Mouse (Mus musculus) lung, embryonic 16.5 days (tissue): ENCODE measurements around the gene Rasal2. TPM values are rescaled to one million over a fixed set of nuclear protein-coding genes. Genes with fewer than 3 reads are reported as not detected.

Experiments used
- ATAC-seq: fragments of 200-750 bp; cut with Nextera tagmentation; 2 replicates; pipeline ENCODE4 v1.8.0; 2017; ENCODE audit warnings: low read depth, mild to moderate bottlenecking, moderate library complexity
- H3K27ac ChIP-seq: fragments of 300-500 bp; sonication (generic); 2 replicates; pipeline ENCODE4 v1.5.1; 2014; ENCODE audit warnings: mild to moderate bottlenecking, control low read depth, low read length
- H3K27me3 ChIP-seq: fragments of 300-500 bp; sonication (generic); 2 replicates; pipeline ENCODE4 v1.6.1; 2014; ENCODE audit warnings: low read depth, low read length, mixed read lengths; ENCODE audit not compliant: control insufficient read depth, insufficient read depth
- H3K36me3 ChIP-seq: fragments of 300-500 bp; sonication (generic); 2 replicates; pipeline ENCODE4 v1.6.1; 2014; ENCODE audit warnings: low read length; ENCODE audit not compliant: control insufficient read depth, insufficient read depth
- H3K4me1 ChIP-seq: fragments of 300-500 bp; sonication (generic); replicated peaks from 2 replicates; pipeline ENCODE4 v1.6.1; 2014; ENCODE audit warnings: low read length, mixed read lengths; ENCODE audit not compliant: control insufficient read depth, insufficient read depth
- H3K4me2 ChIP-seq: fragments of 300-500 bp; sonication (generic); 2 replicates; pipeline ENCODE4 v1.6.1; 2014; ENCODE audit warnings: low read depth, low read length, control low read depth
- H3K4me3 ChIP-seq: fragments of 300-500 bp; sonication (generic); 2 replicates; pipeline ENCODE4 v1.5.1; 2014; ENCODE audit warnings: mild to moderate bottlenecking, low read length, control low read depth
- H3K9ac ChIP-seq: fragments of 300-500 bp; sonication (generic); 2 replicates; pipeline ENCODE4 v1.6.1; 2014; ENCODE audit warnings: low read length, control low read depth
- H3K9me3 ChIP-seq: fragments of 300-500 bp; sonication (generic); 2 replicates; pipeline ENCODE4 v1.6.1; 2016; ENCODE audit warnings: low read length; ENCODE audit not compliant: control insufficient read depth
- WGBS: fragments of 180-500 bp; shearing (Covaris S2); extraction: QIAGEN DNeasy Blood & Tissue Kit; methylation state at CpG from one replicate; pipeline ENCODE4 v1.1.7; 2014; 5-methylcytosine and 5-hydroxymethylcytosine counted together
- polyA plus RNA-seq: library from polyadenylated mRNA; unstranded; fragments of >200 nt; fragmentation: Nextera tagmentation; extraction: Ambion mirVana; gene quantifications from 2 replicates; pipeline ENCODE4 v1.2.1, GENCODE M21; 2015

The Rasal2 gene
- polyA plus RNA-seq, 1 experiment from 2014 or later: 8.5 TPM

- Histone ChIP-seq H3K36me3 (no peaks in the 10 kb centered on the region), H3K9me3 (no peaks in the 10 kb centered on the region), H3K4me3 (no peak overlapping the region), H3K27me3 (no peaks in the 10 kb centered on the region), H3K9ac (no peak overlapping the region), H3K4me2 (no peak overlapping the region), H3K27ac (no peak overlapping the region), H3K4me1 (no peaks in the 10 kb centered on the region)
- WGBS: 73% methylated on average over 3 of the region's 3 CpGs
- no peak for ATAC-seq
Observed at GRCm38 (mm10) chr1:157285366-157285765, 127.0 kb downstream of the Rasal2 start.

- no peak for ATAC-seq
- Histone ChIP-seq H3K4me2 (no peak overlapping the region), H3K9me3 (no peaks in the 10 kb centered on the region), H3K27me3 (no peaks in the 10 kb centered on the region), H3K36me3 (no peaks in the 10 kb centered on the region), H3K4me1 (no peaks in the 10 kb centered on the region), H3K9ac (no peak overlapping the region), H3K27ac (no peak overlapping the region), H3K4me3 (no peak overlapping the region)
Observed at GRCm38 (mm10) chr1:157280781-157281180, 131.6 kb downstream of the Rasal2 start.

DNA sequence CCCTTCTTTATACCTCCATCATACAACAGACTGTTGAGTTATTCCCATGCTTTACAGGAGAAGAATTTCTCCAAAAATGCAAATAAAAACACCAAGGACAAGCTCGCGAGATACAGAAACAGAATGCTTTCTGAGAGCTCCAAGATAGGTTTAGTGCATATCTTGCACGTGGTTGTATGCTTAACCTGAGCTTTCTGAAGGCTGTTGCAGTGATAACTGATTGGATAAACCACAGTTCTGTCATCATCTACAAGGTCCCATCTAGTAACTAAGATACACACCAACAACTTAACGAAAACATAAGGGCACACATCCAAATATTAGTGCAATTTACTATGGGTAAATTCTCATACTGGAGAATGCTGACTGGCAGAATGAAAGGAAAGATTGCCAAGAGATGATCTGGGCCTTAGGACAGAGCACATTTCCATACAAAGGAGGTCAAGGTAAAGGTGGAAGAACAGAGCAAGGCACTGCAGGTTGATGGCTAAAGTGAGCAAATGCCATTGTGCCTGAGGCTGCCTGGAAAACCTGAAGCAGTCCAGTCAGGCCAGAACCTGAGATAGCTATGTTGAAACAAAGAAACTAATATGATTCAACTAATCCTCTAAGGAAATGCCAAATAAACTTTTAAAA, 136.6 kb downstream of the Rasal2 start:
- no peak for ATAC-seq
- H3K27me3 ChIP-seq: no peaks in the 10 kb centered on the region
- H3K9ac ChIP-seq: no peak overlapping the region
- no peak overlapping the region for H3K27ac ChIP-seq
- H3K4me2 ChIP-seq: no peak overlapping the region
- WGBS: 67% methylated on average over 4 of the region's 4 CpGs
- H3K36me3 ChIP-seq: no peaks in the 10 kb centered on the region
- no peaks in the 10 kb centered on the region for H3K4me1 ChIP-seq
- H3K9me3 ChIP-seq: no peaks in the 10 kb centered on the region
- no peak overlapping the region for H3K4me3 ChIP-seq

DNA sequence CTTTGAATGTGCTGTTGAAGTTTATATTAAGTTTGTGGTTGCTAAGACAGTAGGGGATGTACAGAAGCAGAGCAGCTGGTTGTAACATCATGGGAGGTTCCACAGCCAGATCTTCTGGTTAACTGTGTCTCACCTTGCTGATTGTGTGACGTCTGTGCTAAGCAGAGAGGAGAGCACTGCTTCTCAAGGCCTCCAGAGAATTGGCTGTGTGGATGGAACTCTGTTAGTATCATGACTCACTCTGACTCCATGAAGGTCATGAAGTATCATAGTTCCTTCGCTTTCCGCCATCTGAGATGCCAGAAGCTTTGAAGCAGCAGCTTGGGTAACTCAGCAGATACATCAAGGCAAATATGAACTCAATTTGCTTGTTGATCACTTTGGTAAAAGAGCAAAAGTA, 144.5 kb downstream of the Rasal2 start:
- Histone ChIP-seq H3K27me3 (no peaks in the 10 kb centered on the region), H3K9me3 (no peaks in the 10 kb centered on the region), H3K36me3 (no peaks in the 10 kb centered on the region), H3K4me3 (no peak overlapping the region), H3K4me2 (no peak overlapping the region), H3K4me1 (no peaks in the 10 kb centered on the region), H3K9ac (no peak overlapping the region), H3K27ac (no peak overlapping the region)
- no peak for ATAC-seq
- WGBS: 79% methylated on average over 3 of the region's 3 CpGs

DNA sequence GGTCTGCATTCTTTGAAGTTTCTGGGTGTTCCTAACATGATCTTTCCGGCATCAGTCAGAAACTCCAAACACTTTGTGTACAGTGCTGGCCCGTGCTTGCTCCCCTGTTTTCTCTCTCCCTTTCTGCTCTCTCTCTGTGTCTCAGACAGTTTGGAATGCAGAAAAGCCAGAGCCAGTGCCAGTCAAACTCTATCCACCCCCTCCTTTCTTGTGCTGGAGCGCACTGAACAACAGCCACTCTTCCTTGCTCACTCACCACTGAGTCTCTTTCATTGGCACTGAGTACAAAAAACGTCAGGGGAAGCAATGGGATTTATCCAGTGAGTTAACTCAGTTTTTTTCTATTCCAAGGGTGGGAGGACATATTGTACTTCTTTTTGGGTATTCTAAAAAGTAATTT, 155.8 kb downstream of the Rasal2 start:
- Histone ChIP-seq H3K9ac (no peak overlapping the region), H3K36me3 (no peaks in the 10 kb centered on the region), H3K27ac (no peak overlapping the region), H3K4me3 (no peak overlapping the region), H3K9me3 (no peaks in the 10 kb centered on the region), H3K4me1 (0 out of 2 replicates have a peak, but pooled peaks cover 2% of the 10 kb centered on the region), H3K4me2 (no peak overlapping the region), H3K27me3 (no peaks in the 10 kb centered on the region)
- ATAC-seq: peak; percentile 74
- 13% methylated on average over 4 of the region's 4 CpGs for WGBS

GRCm38 (mm10) chr1:157255776-157256175, 156.6 kb downstream of the Rasal2 start:
- no peak overlapping the region for H3K9ac ChIP-seq
- 0 out of 2 replicates have a peak, but pooled peaks cover 2% of the 10 kb centered on the region for H3K4me1 ChIP-seq
- H3K27ac ChIP-seq: no peak overlapping the region
- ATAC-seq: no peak
- WGBS: 75% methylated on average over 1 of the region's 1 CpGs
- no peak overlapping the region for H3K4me2 ChIP-seq
- H3K9me3 ChIP-seq: no peaks in the 10 kb centered on the region
- no peaks in the 10 kb centered on the region for H3K27me3 ChIP-seq
- H3K36me3 ChIP-seq: no peaks in the 10 kb centered on the region
- H3K4me3 ChIP-seq: no peak overlapping the region

DNA sequence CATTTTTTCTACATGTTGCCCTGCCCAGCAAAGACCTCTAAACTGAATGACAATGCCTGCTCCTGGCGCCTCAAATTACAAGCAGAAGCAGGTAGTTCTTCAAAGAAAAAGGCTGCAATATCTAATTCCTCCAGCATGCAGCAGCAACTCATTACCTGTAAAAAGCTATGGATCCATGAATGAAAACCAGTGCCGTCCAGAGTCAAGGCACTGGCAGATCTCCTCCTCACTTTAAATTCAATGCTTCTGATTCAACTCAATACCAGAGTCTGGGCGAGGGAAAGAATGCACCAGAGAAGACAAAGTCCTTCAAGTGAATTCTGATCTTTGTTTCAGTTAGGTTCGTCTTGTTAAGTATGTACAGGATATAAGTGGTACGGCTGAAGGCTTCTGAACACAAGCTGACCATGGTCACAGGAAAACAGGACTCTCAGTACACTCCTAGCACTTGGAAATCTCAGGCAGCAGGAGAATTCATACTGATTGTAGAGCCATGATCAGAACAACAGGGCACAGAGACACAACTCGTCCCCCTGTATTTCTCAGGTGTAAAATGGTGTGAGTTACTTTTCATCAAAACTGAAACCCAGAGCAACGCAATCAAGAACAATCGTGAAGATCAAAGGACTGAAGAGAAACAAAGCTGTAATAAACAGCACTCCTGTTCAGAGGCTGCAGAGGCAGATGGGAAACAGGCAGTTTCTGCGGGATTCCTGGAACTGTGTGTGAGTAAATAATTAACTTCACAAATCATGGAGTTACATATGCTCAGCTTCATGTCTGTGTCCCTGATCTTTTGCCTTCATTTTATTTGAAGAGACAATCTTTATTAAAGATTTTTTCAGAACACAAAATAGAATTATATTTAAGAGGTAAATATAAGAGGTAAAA, 158.6 kb downstream of the Rasal2 start:
- ATAC-seq: no peak
- H3K9me3 ChIP-seq: no peaks in the 10 kb centered on the region
- H3K27me3 ChIP-seq: no peaks in the 10 kb centered on the region
- H3K4me2 ChIP-seq: no peak overlapping the region
- 55% methylated on average over 9 of the region's 9 CpGs for WGBS
- no peak overlapping the region for H3K4me3 ChIP-seq
- no peaks in the 10 kb centered on the region for H3K36me3 ChIP-seq
- H3K9ac ChIP-seq: no peak overlapping the region
- H3K4me1 ChIP-seq: 0 out of 2 replicates have a peak, but pooled peaks cover 2% of the 10 kb centered on the region
- no peak overlapping the region; the same call in 1 of the 2 replicates for H3K27ac ChIP-seq

- H3K9ac ChIP-seq: no peak overlapping the region
- no peak for ATAC-seq
- no peaks in the 10 kb centered on the region for H3K9me3 ChIP-seq
- H3K27ac ChIP-seq: no peak overlapping the region
- 78% methylated on average over 3 of the region's 3 CpGs for WGBS
- H3K36me3 ChIP-seq: no peaks in the 10 kb centered on the region
- H3K4me3 ChIP-seq: no peak overlapping the region
- H3K4me2 ChIP-seq: no peak overlapping the region
- no peaks in the 10 kb centered on the region for H3K27me3 ChIP-seq
- 0 out of 2 replicates have a peak, but pooled peaks cover 3% of the 10 kb centered on the region for H3K4me1 ChIP-seq
Observed at GRCm38 (mm10) chr1:157248112-157248511, 164.3 kb downstream of the Rasal2 start.

DNA sequence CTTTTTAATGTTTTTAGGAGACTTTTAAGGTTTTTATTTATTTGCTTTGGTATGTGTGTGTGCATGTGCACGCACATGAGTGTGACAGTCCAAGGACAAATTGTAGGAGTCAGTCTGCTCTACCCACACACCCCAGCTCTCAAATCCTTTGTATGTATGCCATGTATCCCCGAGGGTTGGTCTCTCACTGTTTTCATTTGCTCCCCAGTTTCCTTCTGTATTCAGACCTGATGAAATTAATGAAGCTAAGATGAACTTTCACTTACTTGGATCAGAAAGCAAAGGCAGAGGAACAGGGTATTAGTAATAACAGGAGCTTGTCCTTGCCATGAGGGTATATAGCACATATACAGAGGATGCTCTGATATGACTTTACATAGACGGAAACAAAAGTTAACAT, 165.1 kb downstream of the Rasal2 start:
- Histone ChIP-seq H3K4me2 (no peak overlapping the region), H3K27ac (no peak overlapping the region), H3K4me3 (no peak overlapping the region), H3K9me3 (no peaks in the 10 kb centered on the region), H3K4me1 (0 out of 2 replicates have a peak, but pooled peaks cover 3% of the 10 kb centered on the region), H3K36me3 (no peaks in the 10 kb centered on the region), H3K27me3 (no peaks in the 10 kb centered on the region), H3K9ac (no peak overlapping the region)
- 76% methylated on average over 3 of the region's 3 CpGs for WGBS
- ATAC-seq: no peak
